Mouse (Mus musculus) thymus, postnatal 25 days (tissue): ENCODE results near the gene Pkd1l3.

Experiments
- DNase-seq: peaks from one replicate; pipeline ENCODE4 v3.0.0; 2022

The Pkd1l3 gene

DNA sequence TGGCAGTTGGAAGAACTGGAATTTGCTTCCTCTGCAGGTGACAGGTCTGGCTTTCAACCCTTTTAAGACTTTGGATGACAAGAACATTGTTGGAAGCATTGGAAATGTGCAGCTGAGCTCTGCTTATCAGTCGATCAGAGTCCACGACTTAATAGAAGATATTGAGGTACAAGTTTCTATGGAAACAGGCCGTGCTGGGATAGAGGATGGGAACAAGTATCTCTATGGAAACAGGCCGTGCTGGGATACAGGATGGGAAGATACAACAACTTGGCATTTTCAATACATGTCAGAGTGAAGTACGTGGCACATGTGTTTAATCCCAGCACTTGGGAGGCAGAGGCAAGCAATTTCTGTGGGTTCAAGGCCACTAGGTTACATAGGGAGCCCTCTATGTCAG lies 18.2 kb downstream of the Pkd1l3 start:
- DNase-seq: no peak

DNA sequence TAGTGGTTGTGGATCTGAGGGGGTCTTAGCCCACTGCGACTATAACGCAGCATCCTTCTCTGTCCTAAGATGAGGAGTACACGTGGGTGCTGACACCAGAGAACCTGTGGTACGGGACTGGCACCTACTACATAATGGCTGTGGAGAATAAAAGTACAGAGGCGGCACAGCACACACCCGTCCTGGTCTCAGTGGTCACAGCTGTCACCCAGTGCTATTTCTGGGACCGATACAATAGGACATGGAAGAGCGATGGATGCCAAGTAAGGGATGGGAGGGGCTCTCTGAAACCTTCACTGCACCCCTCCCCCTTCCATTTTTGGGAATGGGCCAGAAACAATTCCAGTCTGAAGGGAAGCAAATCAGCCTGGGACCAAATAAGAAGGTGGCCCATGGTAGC lies 20.8 kb downstream of the Pkd1l3 start:
- DNase-seq: no peak

DNA sequence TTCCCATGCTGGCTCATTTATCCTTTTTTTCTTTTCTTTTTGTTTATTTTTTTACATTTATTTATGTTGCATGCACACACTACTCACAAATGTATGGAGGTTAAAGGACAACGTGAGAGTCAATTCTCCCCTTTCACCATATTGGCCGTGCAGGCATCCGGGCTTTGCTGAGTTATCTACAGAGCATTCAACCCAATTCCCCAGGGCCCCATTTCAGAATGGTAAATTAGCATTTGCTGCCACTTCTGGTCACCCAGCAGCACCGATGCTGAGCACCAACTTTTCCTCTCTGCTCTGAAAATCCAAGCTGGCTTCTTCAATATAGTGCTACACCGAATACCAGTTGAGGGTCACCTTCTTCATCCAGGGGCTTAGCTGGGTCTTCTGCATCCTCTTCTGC lies 24.5 kb downstream of the Pkd1l3 start:
- DNase-seq: no peak

DNA sequence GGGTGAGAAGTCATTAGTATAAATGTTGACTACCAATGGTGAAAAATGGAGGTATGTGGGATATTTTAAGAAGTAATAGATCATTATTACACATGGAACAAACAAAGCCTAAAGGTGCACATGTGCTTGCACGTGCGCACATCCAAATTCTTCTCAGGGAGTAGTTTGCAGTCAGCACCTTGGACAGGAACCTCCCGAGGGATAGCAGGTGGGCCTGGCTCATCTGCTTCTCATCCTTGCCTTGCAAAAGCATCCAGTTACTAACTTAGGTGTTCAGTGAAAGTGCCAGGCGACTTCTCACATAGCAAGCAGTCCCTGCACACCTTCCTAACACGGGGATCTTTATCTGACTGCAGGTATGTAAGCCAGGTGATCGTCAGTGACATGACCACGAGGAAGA lies 26.1 kb downstream of the Pkd1l3 start:
- DNase-seq: no peak

DNA sequence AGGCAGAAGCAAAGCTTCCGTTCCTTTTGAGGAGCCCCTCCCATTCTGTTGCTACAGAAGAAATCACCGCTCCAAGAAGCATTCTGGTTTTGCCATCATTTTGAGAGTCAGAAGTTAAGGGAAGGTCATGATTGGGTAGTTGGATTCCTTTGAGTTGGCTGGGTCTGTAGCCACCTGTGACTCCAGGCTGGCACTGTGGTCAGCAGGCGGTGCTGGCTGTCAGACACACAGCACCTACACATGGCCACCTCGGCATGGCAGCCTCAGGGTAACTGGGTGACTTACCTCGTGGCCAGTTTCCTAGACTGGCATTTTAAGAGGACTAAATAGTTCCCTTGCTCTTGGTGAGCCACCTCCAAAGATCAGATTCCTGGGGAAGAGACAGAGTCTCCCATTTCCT lies 26.9 kb downstream of the Pkd1l3 start:
- DNase-seq: no peak

DNA sequence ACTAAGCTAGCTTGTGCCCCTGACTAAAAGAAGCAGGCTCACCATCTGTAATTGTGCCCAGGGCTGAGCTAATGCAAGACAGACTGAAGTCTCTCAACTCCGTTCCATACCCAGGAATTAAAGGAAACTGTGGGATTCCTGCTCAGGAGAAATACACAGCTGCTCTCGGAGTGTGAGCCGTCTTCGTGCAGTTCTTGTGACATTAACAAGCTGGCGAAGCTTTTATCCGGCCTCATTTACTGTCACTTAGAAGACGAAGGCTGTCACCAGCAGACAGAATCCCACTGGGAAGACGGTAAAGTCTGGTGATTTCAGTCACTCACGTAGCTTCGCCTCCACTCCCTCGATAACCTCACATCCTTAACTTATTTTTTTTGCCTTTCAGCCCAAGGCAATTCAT lies 33.0 kb downstream of the Pkd1l3 start:
- no peak for DNase-seq

DNA sequence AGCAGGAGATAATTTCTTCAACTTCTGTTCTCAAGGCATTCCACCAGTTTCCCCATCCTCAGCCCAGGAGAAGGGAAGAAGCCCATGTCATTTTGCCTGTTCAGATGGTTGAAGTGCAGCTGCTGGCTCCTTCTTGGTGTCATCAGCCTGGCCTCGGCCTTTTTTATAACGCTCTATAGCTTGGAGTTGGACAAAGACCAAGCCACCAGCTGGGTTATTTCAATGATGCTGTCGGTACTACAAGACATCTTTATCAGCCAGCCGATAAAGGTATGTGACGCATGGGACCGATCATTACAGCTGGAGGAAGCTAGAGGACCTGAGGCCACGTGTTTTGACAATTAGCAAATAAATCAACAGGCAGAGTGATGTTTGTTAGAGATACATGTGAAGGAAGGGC lies 34.2 kb downstream of the Pkd1l3 start:
- DNase-seq: no peak

DNA sequence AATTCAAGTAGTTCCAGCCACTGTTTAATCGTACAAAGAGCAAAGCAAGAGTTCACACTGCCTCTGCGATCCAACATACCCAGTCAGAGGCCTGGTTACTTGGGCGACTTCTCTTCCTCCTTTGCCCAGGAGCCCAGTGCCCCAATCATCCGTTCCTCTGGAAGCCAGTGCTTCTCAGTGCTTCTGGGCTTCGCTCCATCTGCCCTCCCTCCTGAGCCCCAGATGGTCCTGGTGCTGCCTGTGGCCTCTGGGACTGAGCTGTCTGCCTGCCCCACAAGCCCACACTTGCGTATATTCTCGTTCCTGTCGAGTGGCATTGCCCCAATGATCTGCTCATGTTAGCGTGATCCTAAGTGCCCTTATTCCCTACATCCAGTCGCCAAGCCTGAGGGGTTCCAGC lies 36.5 kb downstream of the Pkd1l3 start:
- no peak for DNase-seq

DNA sequence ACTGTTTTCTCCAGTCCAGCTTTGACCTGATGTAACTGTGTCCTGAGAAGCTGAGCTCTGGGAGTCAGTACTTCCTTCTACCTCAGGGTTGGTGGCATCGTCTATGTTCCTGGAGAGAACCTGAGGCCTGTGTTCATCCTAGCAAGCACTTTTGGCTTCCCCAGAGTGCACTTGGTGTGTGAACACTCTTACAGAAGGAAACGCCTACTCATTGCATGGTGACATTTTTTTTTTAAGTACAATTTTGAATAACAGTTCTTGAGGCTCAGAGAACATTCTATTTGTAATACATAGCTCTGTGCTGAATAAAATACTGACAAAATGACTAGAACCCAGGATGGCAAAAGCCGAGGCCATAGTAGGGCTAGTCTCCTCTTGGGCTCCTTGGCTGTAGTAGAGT lies 42.5 kb downstream of the Pkd1l3 start:
- no peak for DNase-seq

DNA sequence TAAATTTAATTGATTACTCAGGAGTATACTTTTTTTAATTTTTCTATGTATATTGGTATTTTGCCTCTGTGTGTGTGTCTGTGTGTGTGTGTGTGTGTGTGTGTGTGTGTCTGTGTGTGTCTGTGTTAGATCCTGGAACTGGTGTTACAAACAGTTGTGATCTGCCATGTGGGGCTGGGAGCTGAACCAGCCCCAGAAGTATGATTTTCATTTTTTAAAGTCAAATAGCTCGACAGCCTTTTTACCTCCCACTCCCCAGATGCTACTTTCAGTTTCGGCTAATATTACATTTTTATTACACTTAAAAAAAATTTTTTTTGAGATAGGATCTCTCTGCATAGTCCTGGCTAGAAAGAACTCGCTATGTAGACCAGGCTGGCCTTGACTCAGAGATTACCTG lies 48.0 kb downstream of the Pkd1l3 start:
- DNase-seq: no peak

DNA sequence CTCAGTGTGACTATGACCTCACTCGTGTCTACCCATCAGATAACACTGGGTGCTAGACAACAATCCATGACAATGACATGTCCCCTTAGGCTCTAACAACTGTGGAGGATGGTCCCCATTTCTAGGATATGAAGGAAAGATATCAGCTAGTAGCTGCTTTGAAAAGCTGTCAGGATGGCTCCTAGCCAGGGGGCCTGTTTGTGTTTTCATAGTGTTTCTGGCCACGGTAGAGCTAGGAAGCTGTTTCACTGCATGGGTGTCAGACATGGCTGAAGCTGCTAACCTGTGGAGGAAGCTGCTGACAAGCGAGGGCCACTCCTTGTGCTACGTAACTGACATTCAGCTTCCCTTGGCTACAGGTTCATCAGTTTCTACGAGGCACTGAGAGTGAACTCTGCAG lies 52.3 kb downstream of the Pkd1l3 start:
- DNase-seq: no peak

DNA sequence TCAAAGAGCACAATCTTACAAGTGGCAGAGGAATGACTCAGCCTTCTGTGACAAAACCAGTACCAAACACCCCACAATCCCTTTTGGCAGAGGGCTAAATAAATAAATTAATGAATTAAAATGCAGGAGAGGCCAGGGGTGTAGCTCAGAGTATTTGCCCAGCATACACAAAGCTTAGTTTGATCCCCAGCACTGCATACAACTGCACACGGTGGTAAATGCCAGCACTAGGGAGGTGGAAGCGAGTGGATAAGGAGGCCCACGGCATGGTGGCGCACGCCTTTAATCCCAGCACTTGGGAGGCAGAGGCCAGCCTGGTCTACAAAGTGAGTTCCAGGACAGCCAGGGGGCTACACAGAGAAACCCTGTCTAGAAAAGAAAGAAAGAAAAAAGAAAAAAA lies 58.3 kb downstream of the Pkd1l3 start:
- DNase-seq: no peak

DNA sequence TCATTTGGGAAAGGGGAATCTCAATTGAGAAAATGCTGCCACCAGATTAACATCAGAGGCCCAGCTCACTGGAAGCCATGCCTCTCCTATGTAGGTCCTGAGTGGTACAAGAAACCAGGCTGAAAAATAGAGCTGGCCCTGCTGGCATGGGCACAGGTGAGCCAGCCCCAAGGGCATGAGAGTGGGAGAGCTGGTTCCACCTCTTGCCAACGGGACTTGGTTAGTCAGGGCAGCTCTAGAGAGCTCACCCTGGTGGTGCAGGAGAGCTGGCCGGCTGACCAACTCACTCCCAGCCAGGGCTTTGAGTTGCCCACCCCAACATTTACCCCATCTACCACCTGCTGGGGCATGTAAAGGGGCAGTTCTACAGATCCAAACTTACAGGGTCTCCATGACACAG lies 59.3 kb downstream of the Pkd1l3 start:
- no peak for DNase-seq

DNA sequence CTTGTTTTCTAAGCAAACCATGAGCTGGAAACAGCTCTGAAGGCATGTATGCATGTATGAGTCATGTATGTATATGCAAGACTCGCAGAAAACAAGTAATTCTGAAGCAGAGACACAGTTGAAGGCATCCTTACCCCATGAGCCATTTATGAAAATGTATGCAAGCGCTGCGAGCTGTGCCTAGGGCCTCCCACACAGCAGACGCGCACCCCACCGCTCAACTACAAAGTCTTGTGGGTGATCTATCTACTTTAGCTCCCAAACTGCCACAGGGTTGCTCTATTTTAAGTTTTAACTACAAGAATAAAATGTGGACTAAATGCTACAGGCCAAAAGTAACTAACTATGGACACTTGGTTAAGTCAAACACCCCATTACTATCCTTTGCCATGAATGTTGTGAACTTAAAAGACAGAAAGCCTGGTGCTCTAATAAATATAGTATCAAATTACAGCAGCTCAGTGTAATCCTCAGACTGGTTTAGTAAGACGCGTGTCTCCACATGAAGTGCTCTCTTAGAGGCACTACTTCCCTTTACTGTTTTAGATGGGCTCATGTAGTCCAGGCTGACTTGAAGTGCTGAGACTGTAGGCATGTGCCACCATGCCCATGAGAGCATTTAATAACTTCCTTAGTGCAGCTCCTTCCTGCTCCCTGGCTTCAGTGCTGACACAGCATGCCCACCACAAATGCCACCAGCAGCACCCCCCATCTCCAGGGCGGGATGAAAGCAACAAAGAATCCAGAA lies 61.8 kb downstream of the Pkd1l3 start:
- no peak for DNase-seq

DNA sequence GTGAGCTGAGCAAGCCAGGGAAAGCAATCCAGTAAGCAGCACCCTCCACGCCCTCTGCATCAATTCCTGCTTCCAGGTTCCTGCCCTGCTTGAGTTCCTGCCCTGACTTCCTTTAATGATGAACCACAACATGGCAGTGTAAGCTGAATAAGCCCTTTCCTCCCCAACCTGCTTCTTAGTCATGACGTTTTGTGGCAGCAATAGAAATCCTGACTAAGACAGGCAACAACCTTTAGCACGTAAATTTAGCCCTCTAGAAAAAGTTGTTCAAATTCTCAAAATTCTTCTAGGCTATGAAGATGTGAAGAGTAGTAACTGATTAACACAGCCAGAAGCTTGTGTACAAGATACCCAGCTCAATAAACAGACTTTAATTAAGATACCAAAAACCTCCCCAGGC lies 67.2 kb downstream of the Pkd1l3 start:
- no peak for DNase-seq

DNA sequence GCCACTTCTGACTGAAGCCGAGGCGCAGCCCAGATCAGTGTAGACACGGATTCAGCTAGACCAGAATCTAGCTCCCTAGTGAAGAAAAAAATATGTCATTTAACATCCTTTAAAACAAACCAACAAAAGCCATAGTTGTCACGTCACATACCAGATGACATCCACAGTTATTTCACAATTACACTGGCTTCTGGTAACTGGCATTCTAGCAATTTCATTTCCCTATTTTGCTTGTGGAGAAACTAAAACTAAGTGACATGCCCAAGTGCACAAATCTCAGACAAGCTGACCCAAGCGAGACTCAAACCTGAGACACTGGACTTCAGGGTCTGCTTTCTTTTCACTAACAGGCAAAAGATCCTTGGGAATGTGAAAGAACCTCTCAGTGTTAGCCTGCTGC lies 67.8 kb downstream of the Pkd1l3 start:
- no peak for DNase-seq

DNA sequence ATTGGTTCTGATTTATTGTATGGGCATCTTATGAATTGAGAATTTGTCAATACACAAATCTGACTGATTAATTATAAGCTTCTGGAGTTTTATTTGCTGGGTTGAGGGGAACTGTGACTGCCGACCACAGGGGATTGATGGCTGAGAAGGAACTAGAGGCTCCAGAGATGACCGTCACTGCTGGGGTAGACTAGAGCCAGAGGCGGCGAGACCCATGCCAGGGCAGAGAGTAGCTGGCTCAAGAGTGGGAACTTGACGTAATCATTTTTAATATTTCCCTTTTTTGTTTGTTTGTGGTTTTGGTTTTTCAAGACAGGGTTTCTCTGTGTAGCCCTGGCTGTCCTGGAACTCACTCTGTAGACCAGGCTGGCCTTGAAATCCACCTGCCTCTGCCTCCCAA lies 72.9 kb downstream of the Pkd1l3 start:
- no peak for DNase-seq

DNA sequence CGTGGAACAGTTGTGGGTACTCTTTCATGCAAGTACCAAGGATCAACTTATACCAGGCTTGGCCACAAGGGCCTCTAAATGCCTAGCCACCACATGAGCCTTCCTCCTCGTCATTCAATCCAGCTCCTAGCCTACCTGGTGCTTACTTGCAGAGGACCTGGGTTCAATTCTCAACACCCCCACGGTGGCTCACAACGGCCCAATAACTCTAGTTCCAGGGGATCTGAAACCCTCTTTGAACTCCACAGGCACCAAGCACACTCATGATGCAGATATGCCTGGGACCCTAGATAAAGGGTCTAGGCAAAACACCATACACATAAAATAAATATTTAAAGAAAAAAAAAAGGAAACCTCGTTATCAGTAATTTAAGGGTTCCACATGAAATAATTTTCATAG lies 77.5 kb downstream of the Pkd1l3 start:
- DNase-seq: peak; percentile 14

DNA sequence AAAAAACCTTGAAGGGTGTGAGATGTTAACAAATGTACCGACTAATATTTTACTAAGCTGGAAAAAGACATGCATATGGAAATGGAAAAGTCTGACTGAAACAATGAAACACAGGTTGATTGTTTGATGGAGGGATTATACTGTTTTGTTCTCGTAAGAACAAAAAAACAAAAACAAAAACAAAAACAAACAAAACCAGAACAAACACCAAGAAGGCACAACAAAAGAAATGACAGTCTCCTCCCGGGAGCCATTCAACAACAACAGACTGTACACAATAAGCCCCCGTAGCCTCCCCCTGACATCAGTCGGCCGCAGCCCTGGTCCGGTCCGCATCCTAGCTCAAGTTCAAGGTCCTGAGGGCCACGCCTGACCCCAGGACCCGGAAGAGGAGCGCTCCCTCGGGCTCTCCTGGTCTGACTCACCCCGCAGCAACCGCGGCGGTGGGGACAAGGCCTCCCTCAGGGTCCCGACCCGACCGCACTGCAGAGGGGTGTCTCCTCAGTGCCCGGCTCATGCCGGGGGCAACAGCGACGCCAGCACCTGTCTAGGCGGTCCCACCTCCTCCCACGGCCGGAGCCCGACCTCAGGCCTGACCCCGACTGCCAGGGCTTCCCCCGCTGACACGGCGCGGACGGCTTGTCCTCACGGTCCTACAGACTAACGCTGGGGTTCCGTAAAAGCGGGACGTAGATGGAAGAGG lies 78.3 kb downstream of the Pkd1l3 start:
- no peak for DNase-seq

DNA sequence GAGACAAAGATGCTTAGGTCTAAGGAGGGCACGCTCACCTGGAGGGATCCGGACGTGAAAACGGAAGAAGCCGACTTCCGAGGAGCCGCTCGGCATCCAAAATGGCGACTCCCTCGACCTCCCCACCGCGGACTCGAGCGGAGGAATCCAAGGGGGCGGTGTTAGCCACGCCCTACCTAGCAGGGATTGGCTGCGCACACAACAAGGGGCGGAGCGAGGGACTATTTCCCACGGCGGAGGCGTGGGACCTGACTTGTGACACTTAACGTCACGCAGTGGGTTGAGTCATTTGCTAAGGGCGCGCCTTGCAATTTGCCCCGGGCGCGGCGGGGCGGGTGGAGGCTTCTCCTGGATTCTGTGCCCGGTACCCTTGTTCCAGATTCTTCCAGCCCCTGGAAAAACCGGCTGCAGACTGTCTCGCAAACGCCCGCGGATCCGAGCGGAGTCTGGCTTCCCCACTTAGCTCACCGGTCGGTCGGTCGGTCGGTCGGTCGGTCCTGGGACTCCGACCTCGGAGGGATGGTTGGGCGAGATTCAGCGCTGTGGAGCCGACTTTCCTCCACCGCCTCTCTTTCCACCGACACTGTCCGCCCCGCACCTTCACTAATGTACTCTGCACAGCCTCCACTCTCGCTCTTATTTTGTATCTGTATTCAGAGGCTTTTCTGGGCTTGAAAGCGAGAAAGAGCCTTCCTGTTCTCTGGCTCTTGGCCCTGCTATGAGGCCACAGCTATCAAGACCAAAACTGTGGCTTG lies 79.0 kb downstream of the Pkd1l3 start, which contains the start of gene Ist1:
Gene Ist1 (minus strand): TSS at position 115 of the 755 bp plus-strand sequence.
- peak; percentile 99 for DNase-seq

DNA sequence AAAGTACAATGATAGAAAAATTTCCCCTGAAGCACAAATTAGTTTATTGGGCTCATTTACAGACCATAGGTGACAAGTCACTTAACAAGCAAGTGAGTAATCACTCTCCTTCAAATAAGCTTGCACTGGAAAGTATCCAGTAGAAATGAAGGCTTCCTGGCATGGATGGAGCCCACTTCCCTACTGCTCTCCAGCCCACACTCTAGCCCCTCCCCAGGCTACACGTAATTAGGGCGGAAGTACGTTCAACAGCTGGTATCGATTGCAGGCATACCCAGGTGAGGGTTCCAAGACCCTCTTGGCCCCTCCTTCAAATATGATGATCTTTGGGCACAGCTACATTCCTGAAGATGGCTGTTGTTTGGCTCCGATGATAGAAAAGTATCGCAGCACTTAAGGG lies 79.8 kb downstream of the Pkd1l3 start:
- DNase-seq: no peak

DNA sequence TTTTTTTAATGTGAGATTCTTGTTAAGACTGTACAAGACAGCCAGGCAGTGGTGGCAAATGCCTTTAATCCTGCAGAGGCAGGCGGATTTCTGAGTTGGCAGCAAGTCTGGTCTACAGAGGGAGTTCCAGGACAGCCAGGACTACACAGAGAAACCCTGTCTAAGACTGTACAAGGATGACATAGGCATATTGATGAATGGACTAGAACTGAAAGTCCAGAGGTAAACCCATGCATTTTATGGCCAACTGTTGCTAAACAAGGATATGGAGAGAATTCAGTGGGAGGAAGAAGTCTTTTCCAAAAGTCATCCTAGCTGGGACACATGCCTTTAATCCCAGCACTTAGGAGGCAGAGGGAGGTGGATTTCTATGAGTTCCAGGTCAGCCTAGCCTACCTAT lies 83.4 kb downstream of the Pkd1l3 start:
- DNase-seq: no peak

DNA sequence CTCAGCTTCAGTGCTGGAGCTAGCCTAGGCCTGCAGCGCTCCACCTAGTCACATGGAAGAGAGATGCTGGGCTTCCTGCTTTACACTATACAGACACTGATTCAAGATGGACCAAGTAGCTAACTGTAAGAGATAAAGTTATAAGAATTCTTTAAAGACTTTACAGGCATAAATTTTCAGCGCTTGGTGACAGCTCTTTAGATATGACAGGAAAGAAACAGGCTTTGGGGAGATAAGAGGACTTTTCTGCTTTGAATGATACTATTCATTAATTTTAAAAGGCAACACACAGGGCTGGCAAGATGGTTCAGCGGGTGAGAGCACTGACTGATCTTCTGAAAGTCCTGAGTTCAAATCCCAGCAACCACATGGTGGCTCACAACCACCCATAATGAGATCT lies 84.2 kb downstream of the Pkd1l3 start:
- DNase-seq: no peak
